Mouse (Mus musculus) yolk sac, embryonic 10.5 days (tissue): ENCODE measurements at regions not wholly inside any gene's neighbourhood (a gene's known extent, or its start where the extent isn't known, plus 50 kb on each side); places are given as distances from the start of the nearest gene placed in this dataset.

Experiments
- DNase-seq: peaks from one replicate; pipeline ENCODE4 v3.0.0-alpha.2; 2017; ENCODE audit warnings: low spot score

- no peak for DNase-seq
These were observed 120.0 kb upstream of the Lmo4 start for GRCm38 (mm10) chr3:144324974-144325373.

GRCm38 (mm10) chr3:144323524-144323923 is 118.5 kb upstream of the Lmo4 start:
- no peak for DNase-seq

DNA sequence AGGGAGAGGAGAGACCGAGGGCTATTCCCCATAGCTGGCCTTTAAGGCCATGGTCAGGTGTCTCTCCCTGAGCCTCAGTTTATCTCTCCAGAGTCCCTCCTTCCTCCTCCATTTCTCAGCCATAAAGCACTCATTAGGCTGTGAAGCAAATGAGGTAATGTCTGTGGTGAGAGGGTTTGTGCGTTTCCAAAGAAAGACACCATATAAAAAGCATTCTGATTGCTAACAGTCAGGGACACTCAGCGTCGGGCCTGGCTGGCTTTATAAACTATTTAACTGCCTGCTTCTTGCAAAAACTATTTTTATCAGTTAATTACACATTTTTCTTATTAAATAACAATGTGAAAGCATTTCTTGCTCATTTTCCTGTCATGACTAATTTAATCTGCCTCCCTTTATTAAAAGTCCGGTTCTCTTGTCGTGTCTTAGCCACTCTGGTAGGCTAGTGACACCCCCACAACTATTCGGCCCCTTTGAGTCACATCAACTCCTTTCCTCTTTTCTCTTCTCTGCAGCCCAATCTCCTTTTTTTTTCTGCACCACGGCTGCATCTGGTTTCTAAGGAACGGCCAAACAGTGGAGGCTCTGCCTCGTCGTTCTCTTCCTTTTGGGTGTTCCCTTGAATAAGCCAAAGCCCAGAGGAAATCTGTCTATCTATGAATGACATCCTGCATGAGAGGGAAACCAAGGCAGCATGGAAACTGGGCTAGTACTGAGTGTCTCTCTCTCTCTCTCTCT is 114.6 kb upstream of the Lmo4 start:
- DNase-seq: no peak

GRCm38 (mm10) chr3:144318761-144319467 is 113.9 kb upstream of the Lmo4 start:
- no peak for DNase-seq

DNA sequence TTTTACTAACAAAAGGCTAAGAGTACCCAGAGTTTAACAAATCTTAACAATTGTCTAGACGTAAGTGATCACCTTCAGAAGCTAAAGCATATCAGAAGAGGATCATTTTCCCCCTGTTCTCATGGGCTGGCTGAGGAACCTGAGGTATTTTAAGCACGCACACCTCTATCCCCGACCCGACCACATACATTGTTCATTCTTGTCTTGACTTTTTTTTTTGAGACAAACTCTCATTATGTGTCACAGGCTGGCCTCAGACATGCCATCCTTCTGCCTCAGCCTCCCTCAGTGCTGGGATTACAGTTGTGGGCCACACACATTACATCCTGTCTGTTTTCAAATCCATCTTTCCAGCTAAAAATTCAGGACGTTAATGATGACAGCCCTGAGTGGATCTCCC is 105.7 kb upstream of the Lmo4 start:
- DNase-seq: no peak

GRCm38 (mm10) chr3:144308616-144309015 is 103.6 kb upstream of the Lmo4 start:
- no peak for DNase-seq

DNA sequence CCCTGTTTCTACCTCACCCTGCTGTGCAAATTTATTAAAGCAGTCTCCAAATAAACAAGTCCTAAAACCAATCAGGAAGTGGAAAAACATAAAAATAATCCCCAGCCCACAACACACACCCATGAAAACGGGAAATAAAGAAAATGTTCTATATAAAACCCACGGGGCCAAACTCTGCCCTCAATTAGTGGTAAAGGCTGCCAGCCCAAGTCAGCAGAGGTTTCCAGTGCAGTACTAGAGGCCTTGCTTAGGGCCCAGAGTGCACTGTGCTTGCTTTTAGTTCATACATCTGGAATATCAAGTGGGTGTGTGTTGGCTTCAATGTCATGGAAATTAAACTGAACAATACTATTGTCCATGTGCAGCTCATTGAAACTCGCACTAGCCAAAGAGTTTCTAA is 102.5 kb upstream of the Lmo4 start:
- DNase-seq: no peak

DNA sequence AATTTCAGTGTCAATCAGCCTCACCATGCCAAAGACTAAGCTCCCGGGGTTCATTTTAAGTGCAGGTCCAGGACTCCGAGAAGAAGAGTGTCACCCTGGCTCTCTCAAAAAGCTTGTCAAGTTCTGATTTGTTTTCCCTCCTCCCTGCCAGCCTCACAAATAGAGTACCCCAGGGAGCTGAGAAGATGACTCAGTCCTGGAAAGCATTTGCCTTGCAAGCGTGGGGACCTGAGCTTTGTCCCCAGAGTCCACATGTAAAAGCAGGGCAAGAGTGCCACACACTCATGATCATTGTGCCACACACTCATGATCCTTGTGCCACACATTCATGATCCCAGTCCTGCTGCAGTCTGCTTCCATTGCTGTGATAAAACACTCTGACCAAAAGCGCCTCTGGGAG is 100.4 kb upstream of the Lmo4 start:
- DNase-seq: no peak

DNA sequence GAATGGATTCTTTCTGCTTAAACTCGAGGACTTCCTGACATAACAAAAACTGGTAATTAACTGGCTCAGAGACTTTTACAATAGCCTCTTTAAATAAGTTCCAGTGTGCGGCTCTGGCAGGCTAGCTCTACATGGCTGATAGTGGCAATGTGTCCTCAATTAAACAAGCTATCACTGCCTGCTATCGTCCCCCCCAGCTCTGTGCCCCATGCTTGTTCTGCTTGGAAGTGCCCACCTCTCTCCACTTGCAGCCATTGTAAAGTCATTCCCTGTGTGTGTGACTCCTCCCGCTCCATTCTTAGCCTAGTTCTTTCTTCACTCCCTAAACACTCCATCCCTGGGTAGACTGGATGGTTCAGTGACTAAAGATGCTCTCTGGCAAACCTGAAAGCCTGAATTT is 99.9 kb upstream of the Lmo4 start:
- DNase-seq: no peak

DNA sequence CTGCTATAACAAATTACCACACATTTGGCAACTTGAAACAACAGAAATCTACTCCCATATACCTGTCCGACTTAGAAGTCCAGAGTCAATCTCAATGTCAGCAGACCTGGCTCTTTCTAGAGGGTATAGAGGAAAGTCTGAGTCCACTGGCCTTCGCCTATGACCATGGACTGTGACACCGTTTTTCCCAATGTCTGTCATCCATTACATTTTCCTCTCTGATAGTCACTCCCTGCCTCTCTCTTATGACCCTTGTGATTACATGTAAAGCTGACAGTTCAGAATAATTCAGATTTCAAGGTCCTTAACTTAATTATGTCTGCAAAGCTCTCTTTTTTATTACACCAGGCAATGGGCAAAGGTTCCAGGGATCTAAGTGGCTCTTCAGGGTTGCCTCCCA is 97.6 kb upstream of the Lmo4 start:
- no peak for DNase-seq

- peak; percentile 53 for DNase-seq
These were observed 96.0 kb upstream of the Lmo4 start for GRCm38 (mm10) chr3:144301068-144301467.

GRCm38 (mm10) chr3:144299239-144299638 is 94.2 kb upstream of the Lmo4 start:
- no peak for DNase-seq

- DNase-seq: no peak
These were observed 84.5 kb upstream of the Lmo4 start for GRCm38 (mm10) chr3:144289489-144289888.

DNA sequence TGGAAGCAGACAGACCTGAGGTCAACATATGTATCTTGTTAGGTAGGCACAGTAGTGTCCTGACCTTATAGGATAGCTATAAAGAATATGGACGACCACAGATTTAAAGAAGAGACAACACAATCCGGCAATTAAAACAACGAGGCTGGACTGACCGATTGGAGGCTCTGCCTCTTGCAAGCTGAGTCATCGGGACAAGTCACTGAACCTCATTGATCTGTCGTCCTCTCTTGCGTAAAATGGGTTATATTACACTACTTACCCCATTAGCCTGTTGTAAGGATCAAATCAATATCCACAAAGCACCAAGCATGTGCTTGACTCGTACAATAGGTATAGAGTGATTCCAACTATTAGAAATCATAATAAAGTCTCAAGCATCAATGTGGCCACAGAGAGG is 81.1 kb upstream of the Lmo4 start:
- DNase-seq: no peak

- no peak for DNase-seq
These were observed 79.3 kb upstream of the Lmo4 start for GRCm38 (mm10) chr3:144284326-144284725.

GRCm38 (mm10) chr3:144273115-144273514 is 68.1 kb upstream of the Lmo4 start:
- DNase-seq: no peak

GRCm38 (mm10) chr3:144270206-144270605 is 65.2 kb upstream of the Lmo4 start:
- no peak for DNase-seq

DNA sequence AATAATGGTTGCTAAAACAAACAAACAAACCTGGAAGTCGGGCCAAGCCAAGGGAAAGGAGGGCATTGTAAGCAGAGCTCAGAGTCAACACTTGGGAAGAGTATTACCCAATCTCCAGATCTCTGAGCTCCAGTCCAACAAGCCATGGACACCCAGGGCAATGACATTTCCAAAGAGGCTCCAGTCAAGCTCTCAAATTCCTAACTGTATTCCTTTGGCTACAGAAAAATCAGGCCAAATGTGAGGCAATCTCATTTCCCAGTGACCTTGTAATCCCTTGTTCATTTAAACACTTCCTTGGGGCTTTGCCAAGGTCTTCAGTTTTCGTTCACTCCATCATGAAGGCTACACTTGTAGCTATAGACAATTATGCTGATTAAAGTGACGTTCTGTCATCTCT is 59.5 kb upstream of the Lmo4 start:
- no peak for DNase-seq

DNA sequence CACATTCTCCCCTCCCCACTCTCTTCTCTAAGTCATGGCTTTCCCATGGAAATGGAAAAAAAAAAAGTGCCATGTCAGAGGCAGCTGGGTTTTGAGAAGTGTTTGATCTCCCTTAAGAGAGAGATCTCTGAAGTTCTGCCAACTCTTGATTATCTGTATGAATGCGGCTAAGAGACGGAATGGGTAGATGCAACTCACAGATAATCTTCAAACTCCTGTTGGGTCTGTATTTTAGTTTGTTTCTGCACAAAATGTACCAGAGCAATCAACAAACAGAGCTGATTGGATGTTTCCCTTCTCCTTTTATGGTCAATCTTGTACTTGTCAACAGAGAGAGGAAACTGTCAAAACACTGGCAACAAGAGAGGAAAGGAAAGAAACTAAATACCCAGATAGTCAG is 55.9 kb upstream of the Lmo4 start:
- DNase-seq: no peak

GRCm38 (mm10) chr3:144257714-144258517 is 52.9 kb upstream of the Lmo4 start:
- no peak for DNase-seq

- DNase-seq: no peak
These were observed 52.2 kb upstream of the Lmo4 start for GRCm38 (mm10) chr3:144257196-144257595.

GRCm38 (mm10) chr3:144255596-144256550 is 50.9 kb upstream of the Lmo4 start:
- peak; percentile 53 for DNase-seq
